Mouse (Mus musculus) heart, embryonic 16.5 days (tissue): ENCODE data around the gene Mrtfa. TPM values are rescaled to one million over a fixed set of nuclear protein-coding genes. Genes with fewer than 3 reads are reported as not detected.

ENCODE experiments used
- ATAC-seq: fragments of 200-750 bp; cut with Nextera tagmentation; replicated peaks from 2 replicates; pipeline ENCODE4 v1.8.0; 2017; ENCODE audit warnings: moderate number of reproducible peaks; ENCODE audit not compliant: insufficient read depth, low FRiP score; ENCODE audit errors: extremely low read depth
- H3K27ac ChIP-seq: fragments of 300-500 bp; sonication (generic); 2 replicates; pipeline ENCODE4 v1.5.1; 2014; ENCODE audit warnings: mild to moderate bottlenecking, low read length, control low read depth, moderate library complexity
- H3K27me3 ChIP-seq: fragments of 300-500 bp; sonication (generic); 2 replicates; pipeline ENCODE4 v1.6.1; 2014; ENCODE audit warnings: low read length, mixed read lengths; ENCODE audit not compliant: control insufficient read depth, insufficient read depth
- H3K36me3 ChIP-seq: fragments of 300-500 bp; sonication (generic); 2 replicates; pipeline ENCODE4 v1.6.1; 2014; ENCODE audit not compliant: control insufficient read depth, insufficient read depth
- H3K4me1 ChIP-seq: fragments of 300-500 bp; sonication (generic); 2 replicates; pipeline ENCODE4 v1.6.1; 2014; ENCODE audit warnings: low read length, mixed read lengths; ENCODE audit not compliant: control insufficient read depth, insufficient read depth
- H3K4me2 ChIP-seq: fragments of 300-500 bp; sonication (generic); 2 replicates; pipeline ENCODE4 v1.6.1; 2014; ENCODE audit warnings: low read depth, mild to moderate bottlenecking, control low read depth, low read length
- H3K4me3 ChIP-seq: fragments of 300-500 bp; sonication (generic); 2 replicates; pipeline ENCODE4 v1.5.1; 2014; ENCODE audit warnings: mild to moderate bottlenecking, control low read depth, low read length
- H3K9ac ChIP-seq: fragments of 300-500 bp; sonication (generic); 2 replicates; pipeline ENCODE4 v1.6.1; 2014; ENCODE audit warnings: low read length, control low read depth
- H3K9me3 ChIP-seq: fragments of 300-500 bp; sonication (generic); replicated peaks from 2 replicates; pipeline ENCODE4 v1.6.1; 2016; ENCODE audit warnings: low read length; ENCODE audit not compliant: control insufficient read depth
- WGBS: fragments of 180-500 bp; shearing (Covaris S2); extraction: QIAGEN DNeasy Blood & Tissue Kit; methylation state at CpG from one replicate; pipeline ENCODE4 v1.1.7; 2014; 5-methylcytosine and 5-hydroxymethylcytosine counted together
- polyA plus RNA-seq: library from polyadenylated mRNA; unstranded; fragments of >200 nt; fragmentation: Nextera tagmentation; extraction: Ambion mirVana; gene quantifications from 2 replicates; pipeline ENCODE4 v1.2.1, GENCODE M21; 2015

The Mrtfa gene
- polyA plus RNA-seq, 1 experiment from 2014 or later = 14.1 TPM

GRCm38 (mm10) chr15:81067761-81068160 lies 122.8 kb downstream of the Mrtfa start:
- WGBS = 92% methylated on average over 3 of the region's 3 CpGs
- peaks cover 4% of the 10 kb centered on the region; the same call in 1 of the 2 replicates for H3K27me3 ChIP-seq
- no peak for ATAC-seq
- H3K4me1 ChIP-seq = peaks cover 17% of the 10 kb centered on the region
- H3K4me2 ChIP-seq = no peak overlapping the region
- H3K4me3 ChIP-seq = no peak overlapping the region
- no peak overlapping the region for H3K9ac ChIP-seq
- peaks cover 2% of the 10 kb centered on the region; the same call in 1 of the 2 replicates for H3K36me3 ChIP-seq
- peaks cover 5% of the 10 kb centered on the region; the same call in 1 of the 2 replicates for H3K9me3 ChIP-seq
- H3K27ac ChIP-seq = no peak overlapping the region

GRCm38 (mm10) chr15:81066976-81067375 lies 123.6 kb downstream of the Mrtfa start:
- H3K4me1 ChIP-seq = peaks cover 25% of the 10 kb centered on the region
- peak; percentile 70 for ATAC-seq
- no peak overlapping the region for H3K9ac ChIP-seq
- no peak overlapping the region for H3K4me3 ChIP-seq
- WGBS = 19% methylated on average over 5 of the region's 5 CpGs
- H3K4me2 ChIP-seq = 0 out of 2 replicates have a peak overlapping the region, but pooled peaks have one; percentile 7
- H3K27ac ChIP-seq = peak overlapping the region; percentile 34; the same call in 1 of the 2 replicates
- peaks cover 5% of the 10 kb centered on the region; the same call in 1 of the 2 replicates for H3K9me3 ChIP-seq
- peaks cover 4% of the 10 kb centered on the region; the same call in 1 of the 2 replicates for H3K27me3 ChIP-seq
- peaks cover 2% of the 10 kb centered on the region; the same call in 1 of the 2 replicates for H3K36me3 ChIP-seq

DNA sequence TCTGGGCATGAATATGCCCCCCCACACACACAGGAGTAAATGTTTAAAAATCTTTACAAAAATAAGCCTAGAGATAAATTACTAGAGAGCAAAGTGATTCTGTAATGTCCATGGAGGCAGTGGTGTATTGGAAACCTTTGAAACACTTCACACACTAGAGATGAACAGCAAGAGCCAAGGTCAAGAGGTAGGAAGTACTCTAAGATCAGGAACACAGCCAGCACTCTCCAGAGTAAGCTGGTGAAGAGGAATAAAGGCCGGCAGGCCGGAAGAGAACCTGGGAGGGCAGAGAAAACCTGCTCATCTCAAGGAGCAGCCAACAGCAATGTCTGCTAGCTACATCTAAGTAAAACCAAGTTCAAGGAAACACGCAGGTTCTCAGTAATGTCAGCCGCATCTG lies 125.9 kb downstream of the Mrtfa start:
- peaks cover 27% of the 10 kb centered on the region for H3K4me1 ChIP-seq
- peaks cover 4% of the 10 kb centered on the region; the same call in 1 of the 2 replicates for H3K27me3 ChIP-seq
- H3K9me3 ChIP-seq = peaks cover 5% of the 10 kb centered on the region; the same call in 1 of the 2 replicates
- H3K9ac ChIP-seq = no peak overlapping the region
- no peak overlapping the region for H3K4me2 ChIP-seq
- no peak overlapping the region for H3K4me3 ChIP-seq
- H3K36me3 ChIP-seq = peaks cover 2% of the 10 kb centered on the region; the same call in 1 of the 2 replicates
- no peak for ATAC-seq
- no peak overlapping the region for H3K27ac ChIP-seq
- WGBS = 85% methylated on average over 4 of the region's 4 CpGs

DNA sequence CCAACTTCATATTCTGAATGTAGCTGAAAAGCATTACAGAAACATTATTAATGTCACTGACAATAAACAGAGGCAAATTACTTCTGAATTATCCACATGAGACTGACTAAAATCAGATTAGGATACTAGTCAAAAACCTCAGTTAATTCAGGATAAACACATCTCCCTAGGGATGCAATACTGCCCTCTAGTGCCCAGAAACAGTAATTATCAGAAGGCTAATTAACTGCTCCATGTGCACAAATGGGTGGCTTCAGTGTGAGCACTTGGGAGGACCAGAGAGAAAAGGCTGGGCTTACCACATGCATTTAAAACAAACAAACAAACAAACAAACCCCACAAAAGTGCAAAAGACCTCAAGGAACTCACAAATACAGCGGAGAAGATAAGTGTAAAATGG lies 126.4 kb downstream of the Mrtfa start:
- H3K27ac ChIP-seq = no peak overlapping the region
- H3K9ac ChIP-seq = no peak overlapping the region
- no peak overlapping the region for H3K4me3 ChIP-seq
- H3K4me1 ChIP-seq = peaks cover 27% of the 10 kb centered on the region
- peaks cover 5% of the 10 kb centered on the region; the same call in 1 of the 2 replicates for H3K9me3 ChIP-seq
- ATAC-seq = no peak
- WGBS = 53% methylated on average over 1 of the region's 1 CpGs
- no peak overlapping the region for H3K4me2 ChIP-seq
- peaks cover 2% of the 10 kb centered on the region; the same call in 1 of the 2 replicates for H3K36me3 ChIP-seq
- no peaks in the 10 kb centered on the region for H3K27me3 ChIP-seq

- H3K4me2 ChIP-seq = 0 out of 2 replicates have a peak overlapping the region, but pooled peaks have one; percentile 28
- no peaks in the 10 kb centered on the region for H3K36me3 ChIP-seq
- ATAC-seq = peak; percentile 29; the same call in 1 of the 2 replicates
- H3K9me3 ChIP-seq = no peaks in the 10 kb centered on the region
- peaks cover 24% of the 10 kb centered on the region for H3K4me1 ChIP-seq
- H3K27me3 ChIP-seq = no peaks in the 10 kb centered on the region
- H3K9ac ChIP-seq = 0 out of 2 replicates have a peak overlapping the region, but pooled peaks have one; percentile 16
- WGBS = 37% methylated on average over 8 of the region's 8 CpGs
- peak overlapping the region; percentile 36; the same call in 1 of the 2 replicates for H3K27ac ChIP-seq
- H3K4me3 ChIP-seq = no peak overlapping the region
Observed at GRCm38 (mm10) chr15:81062616-81063015, 127.9 kb downstream of the Mrtfa start.

DNA sequence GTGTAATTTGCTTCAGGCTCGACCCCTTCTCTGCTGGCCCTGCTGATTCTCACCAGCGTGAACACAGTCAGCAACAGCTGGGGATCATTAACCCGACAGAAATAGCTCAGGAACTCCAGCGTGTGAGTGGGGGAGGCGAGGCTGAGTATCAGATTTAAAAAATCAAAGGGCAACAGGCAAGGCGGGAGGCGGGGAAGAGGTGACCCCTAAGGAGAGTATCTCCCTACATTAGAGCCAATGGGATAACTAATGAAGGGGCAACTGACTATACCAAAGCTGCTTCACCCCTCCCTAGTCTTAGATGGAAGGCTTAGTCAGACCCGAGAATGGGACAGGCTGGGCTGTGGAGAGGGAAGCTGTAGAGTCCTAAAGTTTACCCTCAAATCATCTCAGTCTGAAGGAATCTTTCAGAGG lies 128.4 kb downstream of the Mrtfa start:
- H3K4me1 ChIP-seq = peaks cover 23% of the 10 kb centered on the region
- 0 out of 2 replicates have a peak overlapping the region, but pooled peaks have one; percentile 16 for H3K9ac ChIP-seq
- H3K27ac ChIP-seq = peak overlapping the region; percentile 36; the same call in 1 of the 2 replicates
- peak overlapping the region; percentile 28; the same call in 1 of the 2 replicates for H3K4me2 ChIP-seq
- ATAC-seq = 0 out of 2 replicates have a peak, but pooled peaks have one; percentile 10
- no peaks in the 10 kb centered on the region for H3K9me3 ChIP-seq
- no peaks in the 10 kb centered on the region for H3K36me3 ChIP-seq
- H3K27me3 ChIP-seq = no peaks in the 10 kb centered on the region
- H3K4me3 ChIP-seq = no peak overlapping the region
- 13% methylated on average over 8 of the region's 8 CpGs for WGBS

DNA sequence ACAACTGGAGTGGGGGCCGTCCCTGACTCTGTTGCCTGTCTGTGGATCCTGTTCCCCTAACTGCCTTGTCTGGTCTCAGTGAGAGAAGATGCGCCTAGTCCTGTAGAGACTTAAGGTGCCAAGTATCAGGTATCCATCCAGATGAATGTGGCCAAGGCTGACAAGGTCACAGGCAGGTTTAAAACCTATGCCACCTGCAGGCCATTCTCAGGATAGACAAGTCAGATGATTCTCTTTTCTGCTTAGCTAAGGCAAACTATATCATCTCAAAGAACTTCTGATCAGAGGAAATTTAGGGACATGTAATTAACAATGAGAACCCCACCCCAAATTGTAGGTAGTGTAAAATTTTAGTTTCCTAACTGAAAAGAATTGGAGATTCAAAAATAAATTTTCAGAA lies 129.6 kb downstream of the Mrtfa start:
- 91% methylated on average over 2 of the region's 2 CpGs for WGBS
- Histone ChIP-seq H3K9ac (no peak overlapping the region), H3K4me2 (no peak overlapping the region), H3K36me3 (no peaks in the 10 kb centered on the region), H3K4me1 (peaks cover 15% of the 10 kb centered on the region), H3K27ac (no peak overlapping the region), H3K9me3 (no peaks in the 10 kb centered on the region), H3K27me3 (no peaks in the 10 kb centered on the region), H3K4me3 (no peak overlapping the region)
- ATAC-seq = no peak

DNA sequence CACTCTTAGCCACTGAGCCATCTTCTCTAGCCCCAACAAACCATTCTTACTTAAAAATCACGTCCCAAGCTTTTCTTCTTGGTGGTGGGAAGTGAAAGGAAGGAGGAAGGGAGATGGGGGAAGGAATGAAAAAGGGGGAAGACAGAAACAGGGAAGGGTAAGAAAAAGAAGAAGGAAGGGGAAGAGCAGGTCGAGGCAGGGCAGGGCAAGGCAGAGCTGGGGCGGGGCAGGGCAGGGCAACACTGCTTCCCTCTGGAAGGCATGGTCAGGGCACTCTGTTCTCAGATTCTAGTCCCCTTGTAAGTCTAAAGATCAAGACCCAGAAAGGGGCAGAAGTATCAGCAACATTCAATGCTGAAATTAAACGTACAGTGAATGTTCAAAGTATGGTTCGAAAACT lies 132.8 kb downstream of the Mrtfa start:
- no peak for ATAC-seq
- H3K36me3 ChIP-seq = no peaks in the 10 kb centered on the region
- H3K27me3 ChIP-seq = no peaks in the 10 kb centered on the region
- no peak overlapping the region for H3K4me3 ChIP-seq
- H3K9me3 ChIP-seq = no peaks in the 10 kb centered on the region
- 90% methylated on average over 5 of the region's 5 CpGs for WGBS
- no peak overlapping the region for H3K27ac ChIP-seq
- H3K4me1 ChIP-seq = peaks cover 9% of the 10 kb centered on the region
- no peak overlapping the region for H3K9ac ChIP-seq
- H3K4me2 ChIP-seq = no peak overlapping the region

GRCm38 (mm10) chr15:81055488-81055887 lies 135.1 kb downstream of the Mrtfa start:
- ATAC-seq = no peak
- Histone ChIP-seq H3K36me3 (no peaks in the 10 kb centered on the region), H3K27me3 (no peaks in the 10 kb centered on the region), H3K27ac (no peak overlapping the region), H3K4me3 (no peak overlapping the region), H3K9ac (no peak overlapping the region), H3K4me1 (no peaks in the 10 kb centered on the region; the same call in 1 of the 2 replicates), H3K9me3 (no peaks in the 10 kb centered on the region), H3K4me2 (no peak overlapping the region)
- WGBS = 86% methylated on average over 2 of the region's 2 CpGs
